Mouse (Mus musculus): ENCODE results near the gene Hist1h2br. TPM values are rescaled to one million over a fixed set of nuclear protein-coding genes. Genes with fewer than 3 reads are reported as not detected.

The Hist1h2br gene
- polyA plus RNA-seq (2012; ENCODE audit: low replicate concordance) = 6.3 and 15.4 TPM in 2 replicates

DNA sequence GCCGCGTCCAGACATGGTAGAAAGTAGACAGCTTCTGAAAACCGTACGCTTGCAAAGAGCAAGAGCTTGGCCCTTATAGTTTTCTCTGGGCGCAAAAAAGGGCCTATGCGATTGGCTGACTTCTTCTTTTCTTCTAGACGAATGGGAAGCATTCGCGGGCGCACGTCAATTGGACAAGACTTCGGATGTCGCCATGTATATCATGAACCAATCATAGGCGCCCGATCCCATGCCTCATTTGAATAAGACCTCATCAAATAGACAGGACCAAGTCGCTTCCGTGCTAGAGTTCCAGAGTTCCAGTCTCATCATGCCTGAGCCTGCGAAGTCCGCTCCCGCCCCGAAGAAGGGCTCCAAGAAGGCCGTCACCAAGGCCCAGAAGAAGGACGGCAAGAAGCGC, at the start of gene Hist1h2br, which contains the start of gene Hist1h2ap:
Gene Hist1h2br (plus strand): TSS at position 283 of the 400 bp plus-strand sequence.
Gene Hist1h2ap (minus strand): TSS at position 47 of the 400 bp plus-strand sequence.

DNA sequence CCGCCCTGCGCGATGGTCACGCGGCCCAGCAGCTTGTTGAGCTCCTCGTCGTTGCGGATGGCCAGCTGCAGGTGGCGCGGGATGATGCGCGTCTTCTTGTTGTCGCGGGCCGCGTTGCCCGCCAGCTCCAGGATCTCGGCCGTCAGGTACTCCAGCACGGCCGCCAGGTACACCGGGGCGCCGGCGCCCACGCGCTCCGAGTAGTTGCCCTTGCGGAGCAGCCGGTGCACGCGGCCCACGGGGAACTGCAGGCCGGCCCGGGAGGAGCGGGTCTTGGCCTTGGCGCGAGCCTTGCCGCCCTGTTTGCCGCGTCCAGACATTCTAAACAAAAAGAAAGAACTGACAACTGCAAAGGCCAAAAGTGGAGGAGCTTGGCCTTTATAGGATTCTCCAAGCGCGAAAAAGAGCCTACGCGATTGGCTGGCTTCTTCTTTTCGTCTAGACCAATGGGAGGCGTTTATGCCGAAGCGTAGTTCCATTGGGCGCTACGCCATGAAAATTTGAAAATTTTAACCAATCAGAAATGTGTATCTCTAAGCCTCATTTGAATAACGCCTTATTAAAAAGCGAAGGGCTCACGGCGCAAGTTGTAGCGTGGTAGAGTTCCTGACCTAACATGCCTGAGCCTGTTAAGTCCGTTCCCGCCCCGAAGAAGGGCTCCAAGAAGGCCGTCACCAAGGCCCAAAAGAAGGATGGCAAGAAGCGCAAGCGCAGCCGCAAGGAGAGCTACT, 46.5 kb upstream of the Hist1h2br start, which contains the start of the genes Hist1h2an and Hist1h2bp:
Gene Hist1h2an (minus strand): TSS at position 320 of the 731 bp plus-strand sequence.
Gene Hist1h2bp (plus strand): TSS at position 563 of the 731 bp plus-strand sequence.

GRCm38 (mm10) chr13:21810073-21810472, 23.5 kb upstream of the Hist1h2br start, which contains the start of the genes Hist1h2bq and Hist1h2ao:
TSS of gene Hist1h2bq (minus strand) at chr13:21810197.
TSS of gene Hist1h2ao (plus strand) at chr13:21810465.

DNA sequence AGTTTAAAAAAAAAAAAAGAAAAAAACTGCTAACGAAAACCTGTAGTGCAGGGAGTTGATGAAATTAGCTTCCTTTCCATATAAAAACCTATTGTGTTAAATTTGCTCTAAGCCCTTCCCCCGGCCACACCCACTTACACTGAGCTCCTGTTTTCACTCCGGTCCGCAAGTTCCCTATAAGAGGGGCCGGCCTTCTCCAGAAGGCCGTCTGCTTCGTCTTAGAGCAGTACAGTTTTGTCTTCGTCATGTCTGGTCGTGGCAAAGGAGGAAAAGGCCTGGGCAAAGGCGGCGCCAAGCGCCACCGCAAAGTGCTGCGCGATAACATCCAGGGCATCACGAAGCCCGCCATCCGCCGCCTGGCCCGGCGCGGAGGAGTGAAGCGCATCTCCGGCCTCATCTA, 22.0 kb upstream of the Hist1h2br start, which contains the start of gene Hist1h4m:
Gene Hist1h4m (plus strand): TSS at position 208 of the 400 bp plus-strand sequence.

GRCm38 (mm10) chr13:21831418-21832394, 1.8 kb upstream of the Hist1h2br start, which contains the start of gene Hist1h4n:
TSS of gene Hist1h4n (minus strand) at chr13:21832196.

Other genes with a start within 250 kb of the Hist1h2br start
- gene Olfr1362, start 219.7 kb upstream of the Hist1h2br start, polyA plus RNA-seq (2012; ENCODE audit: low replicate concordance) = not detected in 2 replicates
- not detected in 2 replicates for gene Olfr11, start 191.2 kb upstream of the Hist1h2br start, polyA plus RNA-seq (2012; ENCODE audit: low replicate concordance)
- not detected in 2 replicates for gene Olfr1361, start 170.4 kb upstream of the Hist1h2br start, polyA plus RNA-seq (2012; ENCODE audit: low replicate concordance)
- gene Olfr1360, start 156.3 kb upstream of the Hist1h2br start, polyA plus RNA-seq (2012; ENCODE audit: low replicate concordance) = not detected in 2 replicates
- gene Olfr1359, start 135.6 kb upstream of the Hist1h2br start, polyA plus RNA-seq (2012; ENCODE audit: low replicate concordance) = not detected in 2 replicates
- gene Hist1h2bl, start 117.6 kb upstream of the Hist1h2br start, polyA plus RNA-seq (2012; ENCODE audit: low replicate concordance) = 5.9 and 13.2 TPM in 2 replicates
- gene Hist1h2ai, start 117.3 kb upstream of the Hist1h2br start, polyA plus RNA-seq (2012; ENCODE audit: low replicate concordance) = 24.1 and 37.8 TPM in 2 replicates
- gene Hist1h3h, start 116.1 kb upstream of the Hist1h2br start, polyA plus RNA-seq (2012; ENCODE audit: low replicate concordance) = 93.1 and 144 TPM in 2 replicates
- 3.5 and 3.9 TPM in 2 replicates for gene Hist1h2bm, start 111.7 kb upstream of the Hist1h2br start, polyA plus RNA-seq (2012; ENCODE audit: low replicate concordance)
- gene Hist1h4j, start 98.7 kb upstream of the Hist1h2br start, polyA plus RNA-seq (2012; ENCODE audit: low replicate concordance) = 6.0 and 8.5 TPM in 2 replicates
- gene Hist1h4k, start 83.2 kb upstream of the Hist1h2br start, polyA plus RNA-seq (2012; ENCODE audit: low replicate concordance) = 44.9 and 90.4 TPM in 2 replicates
- gene Hist1h2ak, start 79.9 kb upstream of the Hist1h2br start, polyA plus RNA-seq (2012; ENCODE audit: low replicate concordance) = 161 and 169 TPM in 2 replicates
- 5.3 and 11.0 TPM in 2 replicates for gene Hist1h2bn, start 79.6 kb upstream of the Hist1h2br start, polyA plus RNA-seq (2012; ENCODE audit: low replicate concordance)
- gene Hist1h1b, start 53.1 kb upstream of the Hist1h2br start, polyA plus RNA-seq (2012; ENCODE audit: low replicate concordance) = 3.5 and 3.7 TPM in 2 replicates
- 8.4 and 51.9 TPM in 2 replicates for gene Hist1h3i, start 50.4 kb upstream of the Hist1h2br start, polyA plus RNA-seq (2012; ENCODE audit: low replicate concordance)
- gene Hist1h2an, start 46.5 kb upstream of the Hist1h2br start, polyA plus RNA-seq (2012; ENCODE audit: low replicate concordance) = 52.7 and 74.5 TPM in 2 replicates
- 3.2 and 6.2 TPM in 2 replicates for gene Hist1h2bp, start 46.3 kb upstream of the Hist1h2br start, polyA plus RNA-seq (2012; ENCODE audit: low replicate concordance)
- gene Hist1h2bq, start 23.5 kb upstream of the Hist1h2br start, polyA plus RNA-seq (2012; ENCODE audit: low replicate concordance) = 6.5 and 15.6 TPM in 2 replicates
- gene Hist1h2ao, start 23.3 kb upstream of the Hist1h2br start, polyA plus RNA-seq (2012; ENCODE audit: low replicate concordance) = 23,509 and 33,455 TPM in 2 replicates
- 65.5 and 70.3 TPM in 2 replicates for gene Hist1h4m, start 22.0 kb upstream of the Hist1h2br start, polyA plus RNA-seq (2012; ENCODE audit: low replicate concordance)
- 2.9 and 3.1 TPM in 2 replicates for gene Hist1h4n, start 1.5 kb upstream of the Hist1h2br start, polyA plus RNA-seq (2012; ENCODE audit: low replicate concordance)
- gene Hist1h2ap, start 236 bp upstream of the Hist1h2br start, polyA plus RNA-seq (2012; ENCODE audit: low replicate concordance) = 6,280 and 19,065 TPM in 2 replicates
- not detected in 2 replicates for gene Zfp184, start 111.4 kb downstream of the Hist1h2br start, polyA plus RNA-seq (2012; ENCODE audit: low replicate concordance)
- not detected in 2 replicates for gene Pom121l2, start 147.5 kb downstream of the Hist1h2br start, polyA plus RNA-seq (2012; ENCODE audit: low replicate concordance)
- gene Prss16, start 176.0 kb downstream of the Hist1h2br start, polyA plus RNA-seq (2012; ENCODE audit: low replicate concordance) = 0.07 TPM in 1 of 2 replicates, not detected in the other
- gene Hist1h2ah, start 201.8 kb downstream of the Hist1h2br start, polyA plus RNA-seq (2012; ENCODE audit: low replicate concordance) = 5.0 and 29.7 TPM in 2 replicates
- 7.6 and 12.2 TPM in 2 replicates for gene Hist1h2bk, start 202.1 kb downstream of the Hist1h2br start, polyA plus RNA-seq (2012; ENCODE audit: low replicate concordance)
- gene Hist1h4i, start 207.6 kb downstream of the Hist1h2br start, polyA plus RNA-seq (2012; ENCODE audit: low replicate concordance) = 26.0 and 32.7 TPM in 2 replicates
- gene Hist1h2ag, start 209.2 kb downstream of the Hist1h2br start, polyA plus RNA-seq (2012; ENCODE audit: low replicate concordance) = 21.1 and 21.8 TPM in 2 replicates
- gene Hist1h2bj, start 209.5 kb downstream of the Hist1h2br start, polyA plus RNA-seq (2012; ENCODE audit: low replicate concordance) = 10.3 and 18.2 TPM in 2 replicates